Mouse (Mus musculus): ENCODE measurements around the gene Aqr. TPM values are rescaled to one million over a fixed set of nuclear protein-coding genes. Genes with fewer than 3 reads are reported as not detected.

The Aqr gene
- total RNA-seq, 4 experiments from 2014 or later: 9.7 to 12.1 (median 11.2) TPM

DNA sequence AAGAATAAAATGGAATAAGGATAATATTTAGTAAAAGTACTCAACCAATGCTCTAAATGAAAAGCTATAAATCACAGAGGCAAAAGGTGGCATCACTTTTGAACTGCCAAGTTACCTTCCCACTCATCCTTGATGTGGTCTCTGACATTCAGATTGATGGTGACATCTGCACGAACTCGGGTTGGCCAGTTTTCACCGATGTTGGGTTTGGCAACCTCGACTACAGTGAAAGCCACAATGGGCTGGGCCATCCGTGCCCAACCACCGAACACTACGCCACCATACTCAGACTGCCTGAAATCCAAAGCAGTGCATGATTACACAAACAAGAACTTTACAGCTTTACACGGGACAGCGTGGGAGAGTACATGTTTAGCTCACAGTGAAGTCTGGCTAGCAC lies 50.1 kb downstream of the Aqr start:
- no peak for DNase-seq (ENCODE audit: low spot score in 2 of 2)

DNA sequence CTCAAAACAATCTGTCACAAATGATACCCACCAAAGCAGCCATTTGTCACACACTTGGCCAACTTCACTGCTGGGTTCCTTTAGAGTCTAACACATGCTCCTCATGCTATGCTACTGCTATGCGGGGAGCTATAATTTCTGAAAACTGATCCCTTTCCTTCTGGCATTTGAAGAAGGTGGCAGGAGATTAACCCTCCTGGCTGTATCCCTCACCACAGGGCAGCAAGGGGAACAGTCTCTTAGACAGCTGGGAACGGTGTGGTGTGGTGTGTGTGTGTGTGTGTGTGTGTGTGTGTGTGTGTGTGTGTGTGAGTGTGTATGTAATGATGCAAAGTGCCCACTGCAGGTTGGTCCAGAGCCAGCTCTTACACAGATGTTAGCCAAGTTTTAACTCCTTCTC lies 51.0 kb downstream of the Aqr start:
- DNase-seq (ENCODE audit: low spot score in 2 of 2): no peak

DNA sequence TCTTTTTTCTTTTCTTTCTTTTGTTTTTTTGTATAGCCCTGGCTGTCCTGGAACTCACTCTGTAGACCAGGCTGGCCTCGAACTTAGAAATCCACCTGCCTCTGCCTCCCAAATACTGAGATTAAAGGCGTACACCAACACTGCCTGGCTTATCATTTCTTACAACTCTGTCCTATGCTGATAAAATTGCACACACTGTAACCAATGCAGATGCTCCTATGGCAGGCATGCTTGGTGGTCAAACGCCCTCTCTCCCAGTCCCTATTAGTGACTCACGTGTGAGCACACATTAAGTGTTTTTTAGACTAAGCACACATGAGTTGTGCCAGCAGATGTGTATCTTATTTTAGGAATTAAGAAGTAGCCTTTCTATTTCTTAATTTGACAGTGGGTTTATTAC lies 53.5 kb downstream of the Aqr start:
- DNase-seq (ENCODE audit: low spot score in 2 of 2): no peak

DNA sequence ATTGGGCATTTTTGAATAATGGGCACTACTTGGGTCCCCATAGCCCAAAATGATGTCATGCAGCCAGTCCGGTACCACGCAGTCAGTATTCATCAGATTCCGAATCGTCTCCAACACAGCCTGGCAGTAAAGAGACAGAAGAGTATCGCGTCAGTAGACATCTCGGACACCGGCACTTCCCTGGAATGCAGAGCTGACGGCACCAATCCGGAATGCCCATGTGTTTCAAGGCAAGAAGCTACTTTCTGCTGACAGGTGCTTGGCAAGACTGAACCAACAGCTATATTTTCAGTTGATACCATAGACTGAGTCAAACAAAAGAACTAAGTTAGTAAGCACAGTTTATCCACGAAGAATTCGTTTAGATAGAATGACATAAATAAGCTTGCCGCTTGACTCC lies 56.2 kb downstream of the Aqr start:
- peak in 1 of 2 experiments; percentile 11 for DNase-seq (ENCODE audit: low spot score in 2 of 2)

DNA sequence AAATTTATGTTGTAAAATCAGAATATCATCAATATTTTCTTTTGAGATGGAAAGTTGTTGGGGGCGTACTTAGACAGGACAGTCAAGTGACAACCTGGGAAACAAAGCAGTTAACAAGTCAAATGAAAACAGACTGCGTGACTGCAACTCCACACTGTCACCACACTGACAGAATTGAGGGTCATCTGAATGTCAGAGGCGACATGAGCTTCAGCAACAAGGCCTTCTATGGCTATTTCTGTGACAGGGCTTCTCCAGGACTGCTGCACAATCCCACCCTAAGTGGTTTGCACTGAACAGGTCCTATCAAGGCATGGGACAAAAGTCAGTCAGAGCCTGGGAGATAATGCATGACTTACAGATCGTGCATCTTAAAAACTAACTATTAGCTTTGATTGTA lies 63.5 kb downstream of the Aqr start:
- no peak for DNase-seq (ENCODE audit: low spot score in 2 of 2)

DNA sequence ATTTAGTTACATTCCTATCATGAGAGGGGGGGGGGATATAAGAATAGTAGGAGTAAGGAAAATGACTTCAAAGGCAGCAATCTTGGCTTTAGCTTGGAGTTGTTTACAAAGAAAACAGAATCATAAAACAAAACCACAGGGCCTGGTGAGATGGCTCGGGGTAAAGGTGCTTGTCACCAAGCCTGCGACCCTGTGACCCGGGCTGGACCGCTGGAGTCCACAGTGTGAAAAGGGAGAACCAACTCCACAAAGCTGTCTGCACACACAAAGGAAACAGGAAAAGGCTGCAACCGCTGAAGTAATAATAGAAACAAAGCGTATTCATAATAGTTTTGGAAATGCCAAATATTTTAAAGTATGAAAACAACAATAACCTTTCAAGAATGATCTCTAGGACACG lies 67.4 kb downstream of the Aqr start:
- no peak for DNase-seq (ENCODE audit: low spot score in 2 of 2)

DNA sequence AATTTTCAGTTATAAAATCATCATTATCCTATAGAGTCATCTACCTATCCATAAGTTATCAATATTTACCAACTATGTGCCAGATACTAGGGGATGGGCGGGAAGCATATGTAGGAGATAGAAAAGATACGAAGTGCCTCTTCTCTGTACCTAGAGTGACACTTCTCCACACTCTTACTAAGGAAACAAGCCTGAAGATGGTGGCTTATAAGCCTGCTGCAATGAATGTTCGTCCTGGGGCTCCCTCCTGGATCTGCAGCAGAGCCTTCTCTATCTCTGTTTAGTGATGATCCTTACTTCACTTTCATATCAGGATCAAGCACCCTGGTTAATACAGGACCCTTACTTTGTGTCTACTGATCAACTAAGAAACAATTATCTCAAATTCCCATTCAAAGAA lies 69.2 kb downstream of the Aqr start:
- no peak for DNase-seq (ENCODE audit: low spot score in 2 of 2)

DNA sequence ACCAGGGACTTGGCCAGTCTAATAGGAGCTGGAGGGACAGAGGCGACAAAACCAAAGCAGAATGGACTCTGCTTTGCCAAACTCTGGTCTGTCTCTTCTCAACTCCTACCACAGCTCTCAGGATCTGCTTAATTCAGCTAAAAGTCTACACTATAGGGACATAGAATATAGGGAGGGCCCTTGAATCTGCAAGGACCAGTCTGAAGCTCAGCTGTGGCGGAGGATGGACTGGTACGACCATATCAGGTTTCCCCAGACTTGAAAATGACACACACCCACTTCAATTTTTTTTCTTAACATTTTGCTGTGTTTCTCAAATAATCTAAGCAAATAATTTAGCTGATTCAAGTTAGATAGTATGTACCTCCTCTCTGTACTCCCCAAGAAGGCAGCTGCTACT lies 69.6 kb downstream of the Aqr start:
- no peak for DNase-seq (ENCODE audit: low spot score in 2 of 2)

DNA sequence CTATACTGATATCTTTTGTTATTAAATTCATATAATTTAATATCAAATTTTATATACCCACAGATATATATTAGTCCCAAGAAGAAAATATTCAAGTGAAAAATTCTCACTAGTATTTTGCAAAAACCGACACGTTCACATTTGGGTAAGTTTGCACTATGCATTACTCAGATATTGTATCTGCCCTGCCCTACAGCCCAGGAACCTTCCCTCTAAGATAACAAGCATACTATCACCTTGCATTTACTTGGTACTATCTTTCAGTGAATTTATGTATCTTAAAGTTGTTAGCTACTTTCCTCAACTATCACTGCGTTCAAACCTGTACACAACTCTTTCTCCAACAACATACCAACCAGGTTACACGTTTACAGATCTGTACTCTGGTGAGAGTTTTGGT lies 71.3 kb downstream of the Aqr start:
- DNase-seq (ENCODE audit: low spot score in 2 of 2): no peak

DNA sequence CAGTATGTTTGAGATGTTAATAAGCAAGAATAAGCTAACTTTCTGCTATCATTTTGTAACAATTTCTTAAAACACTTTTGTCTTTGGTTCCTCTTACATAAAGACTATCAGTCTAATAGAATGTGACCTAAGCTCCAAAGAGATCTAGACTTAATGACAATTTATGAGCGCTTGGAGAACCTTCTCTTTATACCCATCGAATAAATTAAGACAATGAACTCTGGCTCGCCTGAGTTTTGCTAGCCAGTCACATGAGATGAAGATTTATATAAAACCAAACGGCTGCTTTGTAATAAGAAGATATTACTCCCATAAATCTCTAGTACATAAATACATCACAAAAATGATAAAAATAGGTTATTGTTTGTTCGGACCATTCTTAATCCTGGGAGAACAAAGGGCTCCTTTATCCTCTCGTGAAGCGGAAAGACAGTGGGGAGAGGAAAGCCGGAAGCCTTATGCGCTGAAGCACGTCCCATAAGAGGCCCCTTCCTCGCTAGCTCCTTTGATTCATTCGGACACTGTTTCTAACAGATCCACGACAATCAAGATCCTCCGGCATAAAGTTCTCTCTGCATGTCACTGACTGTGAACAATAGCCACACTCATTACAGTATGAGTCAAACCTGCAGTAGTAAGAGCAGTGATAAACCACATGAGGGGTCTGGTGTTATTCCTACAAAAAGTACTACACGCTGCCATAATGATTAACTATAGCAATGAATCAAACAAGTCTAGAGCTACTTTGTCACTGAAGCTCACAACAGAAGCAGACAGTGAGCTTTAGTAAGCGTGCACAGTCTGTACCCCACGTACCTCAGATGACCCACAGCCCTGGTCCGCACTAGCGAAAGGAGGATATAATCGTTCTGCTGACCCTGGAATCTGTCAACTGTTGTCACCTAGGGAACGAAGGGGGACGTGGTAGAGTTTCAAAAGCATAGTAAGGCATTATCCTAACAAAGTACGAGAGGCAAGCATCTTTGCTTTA lies 79.2 kb downstream of the Aqr start:
- DNase-seq (ENCODE audit: low spot score in 2 of 2): no peak

DNA sequence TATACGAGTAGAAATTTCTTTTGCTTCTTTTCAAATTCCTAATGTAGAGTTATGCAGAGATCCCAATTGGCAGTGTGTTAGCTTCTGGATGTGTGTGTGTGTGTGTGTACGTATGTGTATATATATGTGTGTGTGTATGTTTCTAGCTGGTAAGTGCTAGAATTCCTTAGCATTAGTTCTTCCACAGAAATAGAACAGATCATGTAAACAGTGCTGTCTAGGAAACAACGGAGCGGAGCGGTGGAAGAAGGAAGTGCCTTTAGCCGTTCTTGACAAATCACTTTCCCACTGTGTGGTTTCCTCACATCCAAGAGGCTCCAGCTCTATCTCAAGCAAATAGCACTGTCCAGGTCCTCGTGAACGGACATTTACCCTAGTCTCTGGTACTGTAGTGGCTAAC lies 80.4 kb downstream of the Aqr start:
- no peak for DNase-seq (ENCODE audit: low spot score in 2 of 2)

DNA sequence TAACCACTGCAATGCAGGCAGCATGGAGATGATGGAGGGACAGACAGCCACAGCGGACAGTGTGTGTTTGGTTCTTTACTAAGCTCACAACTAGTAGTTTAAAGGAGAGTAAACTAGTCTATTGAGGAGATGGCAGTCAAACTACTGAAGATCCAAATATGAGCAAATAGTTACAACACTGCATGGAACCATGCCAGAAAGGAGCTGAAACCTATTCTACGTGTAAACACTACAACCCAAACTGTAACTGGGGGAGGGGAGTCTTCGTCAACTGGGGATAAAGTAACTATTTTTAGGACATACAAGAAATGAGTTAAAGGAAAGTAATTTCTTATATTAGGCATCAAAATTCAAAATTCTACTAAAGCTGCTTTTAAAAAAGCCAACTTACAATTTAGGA lies 84.4 kb downstream of the Aqr start:
- no peak for DNase-seq (ENCODE audit: low spot score in 2 of 2)

DNA sequence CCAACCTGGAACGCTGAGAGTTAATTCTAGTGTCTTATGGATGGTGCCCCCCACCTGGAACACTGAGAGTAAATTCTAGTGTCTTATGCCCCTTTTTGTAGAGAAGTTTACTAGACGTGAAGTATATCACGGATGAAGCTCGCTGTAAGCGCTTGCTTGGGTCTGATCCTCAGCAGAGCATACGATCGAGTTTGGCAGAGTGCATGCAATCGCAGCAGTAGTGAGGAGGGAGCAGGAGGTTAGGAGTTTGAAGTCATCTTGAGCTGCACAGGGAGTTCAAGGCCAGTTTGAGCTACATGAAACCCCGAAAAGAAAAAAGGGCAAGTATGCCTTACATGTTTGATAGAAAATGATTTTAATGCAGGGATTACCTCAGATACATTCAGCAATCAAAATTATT lies 86.0 kb downstream of the Aqr start:
- no peak for DNase-seq (ENCODE audit: low spot score in 2 of 2)

DNA sequence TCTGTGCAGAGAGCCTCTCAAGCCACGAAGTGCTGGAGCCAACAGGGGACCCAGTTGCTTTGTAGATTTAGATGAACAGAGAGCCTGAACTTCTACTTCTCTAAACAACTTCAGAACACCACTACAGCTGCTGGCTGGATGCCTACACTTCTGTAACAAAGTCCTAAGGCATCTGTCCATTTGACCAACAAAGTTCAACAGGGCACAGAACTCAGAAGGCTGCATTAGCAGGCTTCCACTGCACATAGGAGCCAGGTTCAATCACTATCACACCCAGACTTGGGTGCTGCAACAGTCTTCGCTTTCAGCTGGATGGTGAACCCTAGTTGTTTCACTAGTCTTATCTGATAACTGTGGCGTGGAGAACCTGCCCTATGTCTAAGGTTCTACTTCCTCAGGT lies 87.0 kb downstream of the Aqr start:
- DNase-seq (ENCODE audit: low spot score in 2 of 2): no peak

DNA sequence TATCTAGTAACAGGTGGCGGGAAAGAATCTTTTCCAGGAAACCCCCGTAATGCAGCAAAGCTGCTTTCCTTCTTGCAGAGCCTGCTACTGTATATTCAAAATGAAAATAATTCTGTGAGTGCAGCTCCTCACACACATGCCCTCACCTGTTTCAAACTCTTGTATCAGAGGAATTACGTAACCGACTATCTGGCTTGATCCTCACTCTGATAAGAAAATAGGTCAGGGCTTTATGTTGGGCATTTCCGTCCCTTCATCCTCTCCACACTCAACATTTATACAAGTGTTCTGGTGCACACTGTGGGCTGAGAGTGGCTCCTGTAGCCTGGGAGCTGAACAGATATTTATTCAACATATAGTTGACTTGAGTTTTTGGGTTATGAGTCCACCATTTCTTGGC lies 87.7 kb downstream of the Aqr start:
- DNase-seq (ENCODE audit: low spot score in 2 of 2): no peak

DNA sequence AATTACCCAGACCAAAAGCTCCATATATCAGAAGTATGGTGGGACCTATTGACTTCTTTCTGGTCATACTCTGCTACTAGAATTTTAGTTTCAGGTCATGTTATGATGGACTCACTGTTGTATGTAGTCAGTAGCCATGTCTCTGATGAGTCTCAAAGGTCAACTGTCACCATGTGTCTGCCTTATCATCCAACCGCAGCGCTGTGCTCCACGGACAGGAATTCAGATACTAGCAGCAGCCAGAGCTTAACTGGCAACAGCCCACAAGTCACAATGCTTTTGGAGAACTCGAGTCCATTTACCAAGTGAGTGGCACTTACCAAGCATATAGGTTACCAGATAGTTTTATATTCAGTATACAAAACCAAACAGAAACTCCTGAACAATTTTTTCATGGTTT lies 89.2 kb downstream of the Aqr start:
- no peak for DNase-seq (ENCODE audit: low spot score in 2 of 2)

DNA sequence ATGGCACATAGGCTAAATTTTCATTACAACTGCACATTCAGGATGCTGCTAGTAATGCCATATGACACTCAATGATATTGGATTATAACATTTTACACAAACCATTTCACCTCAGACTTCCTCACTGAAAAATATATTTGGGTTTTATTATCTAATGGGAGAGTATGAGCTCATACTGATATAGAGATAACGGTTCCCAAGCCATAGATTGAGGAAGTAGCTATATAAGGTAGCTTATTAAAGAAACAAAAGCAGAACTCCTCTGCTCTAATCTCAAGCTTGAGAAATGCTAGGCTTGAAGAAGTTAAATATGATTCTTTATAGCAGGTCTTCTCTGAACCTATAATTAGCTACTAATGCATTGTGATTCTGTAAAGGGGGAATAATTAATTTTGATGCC lies 90.3 kb downstream of the Aqr start:
- no peak for DNase-seq (ENCODE audit: low spot score in 2 of 2)

DNA sequence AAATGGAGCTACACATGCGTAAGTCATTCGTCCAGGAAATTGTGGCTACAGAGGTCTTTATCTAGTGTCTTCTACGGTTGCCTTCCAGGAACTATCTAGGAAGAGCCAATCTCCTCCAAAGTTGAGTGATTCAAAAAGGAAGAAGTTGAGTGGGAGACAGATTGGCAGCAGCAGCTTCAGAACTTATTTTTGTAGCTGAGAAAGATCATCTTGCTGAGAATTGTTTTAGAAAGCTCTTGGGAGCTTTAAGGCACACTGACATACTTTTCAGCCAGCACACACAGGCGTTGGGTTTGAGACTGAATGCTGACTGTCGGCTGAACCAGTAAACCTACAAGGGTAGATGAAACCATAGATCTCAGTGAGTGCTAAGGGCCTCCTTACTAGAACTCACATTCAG lies 91.5 kb downstream of the Aqr start:
- no peak for DNase-seq (ENCODE audit: low spot score in 2 of 2)

DNA sequence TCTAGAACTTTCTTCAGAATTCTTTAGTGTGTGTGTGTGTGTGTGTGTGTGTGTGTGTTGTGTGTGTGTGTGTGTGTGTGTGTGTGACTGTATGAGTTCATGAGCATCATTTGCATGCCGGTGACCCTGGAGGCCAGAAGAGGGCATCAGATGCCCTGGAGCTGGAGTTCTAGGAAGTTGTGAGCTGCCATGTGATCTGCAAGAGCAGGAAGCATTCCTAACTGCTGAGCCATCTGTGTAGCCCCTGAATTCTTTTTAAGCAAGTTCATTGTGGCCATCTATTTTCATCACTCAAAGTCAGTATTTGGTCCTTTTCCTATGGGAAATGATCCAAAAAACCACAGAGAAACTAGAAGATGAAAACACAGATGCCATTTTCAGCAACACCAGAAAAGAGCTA lies 92.1 kb downstream of the Aqr start:
- no peak for DNase-seq (ENCODE audit: low spot score in 2 of 2)

DNA sequence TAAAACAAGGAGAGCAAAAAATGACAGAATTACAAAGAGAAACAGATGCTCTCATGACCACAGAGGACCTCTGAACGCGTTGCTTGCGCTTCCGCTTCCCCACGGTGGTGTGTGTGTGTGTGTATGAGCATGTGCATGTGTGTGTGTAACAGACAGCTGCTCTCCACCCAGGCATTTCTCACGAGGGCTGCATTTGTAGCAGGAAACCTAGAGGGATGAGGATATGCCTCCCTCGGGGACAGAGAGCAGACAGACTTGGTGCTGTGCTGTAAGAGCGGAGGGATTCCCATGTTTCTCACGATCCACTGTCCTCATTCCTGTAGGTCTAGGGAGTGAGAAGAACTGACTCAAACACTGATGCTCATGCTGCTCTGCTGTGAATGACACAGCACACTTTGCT lies 93.2 kb downstream of the Aqr start:
- DNase-seq (ENCODE audit: low spot score in 2 of 2): no peak

DNA sequence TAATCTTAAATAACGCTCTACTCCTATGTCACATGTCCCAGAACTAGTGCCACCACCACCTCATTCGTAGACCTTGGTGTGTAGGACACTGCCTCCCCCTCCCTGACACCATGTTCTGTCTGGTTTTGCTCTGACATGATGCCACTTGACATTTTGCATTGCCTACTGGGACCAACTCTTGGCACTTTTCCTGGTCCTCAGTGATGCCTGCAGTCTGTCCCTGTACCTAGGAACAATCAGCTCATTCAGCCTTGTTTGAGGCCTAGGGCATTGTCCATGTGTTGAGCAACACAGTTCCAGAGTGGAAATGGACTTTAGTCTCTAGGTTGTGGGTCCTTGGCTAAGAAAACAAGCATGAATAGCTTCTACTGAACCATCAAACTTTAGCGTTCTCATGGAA lies 97.0 kb downstream of the Aqr start:
- DNase-seq (ENCODE audit: low spot score in 2 of 2): no peak

DNA sequence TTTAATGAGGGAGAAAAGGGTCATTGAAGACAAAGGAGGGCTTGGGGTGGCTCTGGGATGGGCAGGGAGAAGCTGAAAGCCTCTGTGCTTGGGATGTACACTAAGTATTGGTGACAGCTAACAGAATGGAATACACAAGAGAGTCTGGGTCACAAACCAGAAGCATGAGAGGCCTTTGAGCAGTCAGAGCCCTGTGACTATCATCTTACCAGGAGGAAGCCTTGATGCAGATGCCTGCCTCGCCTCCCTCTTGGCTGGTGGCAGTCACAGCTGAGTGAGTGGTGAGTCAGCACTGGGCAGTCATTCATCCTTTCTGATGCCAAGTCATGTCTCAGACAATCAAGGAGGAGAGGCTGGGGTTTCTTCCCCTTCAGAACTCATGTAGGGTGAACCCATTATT lies 99.6 kb downstream of the Aqr start:
- peak in 1 of 2 experiments; percentile 23 for DNase-seq (ENCODE audit: low spot score in 2 of 2)

DNA sequence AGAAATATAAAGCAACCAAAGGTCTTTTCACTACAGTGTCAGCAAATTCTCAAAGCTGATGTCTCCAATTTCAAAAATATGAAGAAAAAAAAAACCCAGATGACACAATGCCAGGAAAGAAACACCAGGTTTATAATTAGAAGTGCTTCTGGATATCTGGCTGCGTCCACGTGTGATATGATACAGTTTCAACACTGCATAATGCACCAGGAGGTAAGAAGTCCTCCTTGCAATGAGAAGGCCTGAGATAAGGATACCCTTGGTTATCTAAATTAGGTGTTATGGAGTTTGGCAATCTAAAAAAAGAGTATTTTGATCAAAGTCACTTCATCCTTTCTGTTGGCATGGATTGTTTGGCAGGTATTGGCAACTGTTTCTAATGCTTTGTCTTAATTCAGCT lies 114.9 kb downstream of the Aqr start:
- no peak for DNase-seq (ENCODE audit: low spot score in 2 of 2)

DNA sequence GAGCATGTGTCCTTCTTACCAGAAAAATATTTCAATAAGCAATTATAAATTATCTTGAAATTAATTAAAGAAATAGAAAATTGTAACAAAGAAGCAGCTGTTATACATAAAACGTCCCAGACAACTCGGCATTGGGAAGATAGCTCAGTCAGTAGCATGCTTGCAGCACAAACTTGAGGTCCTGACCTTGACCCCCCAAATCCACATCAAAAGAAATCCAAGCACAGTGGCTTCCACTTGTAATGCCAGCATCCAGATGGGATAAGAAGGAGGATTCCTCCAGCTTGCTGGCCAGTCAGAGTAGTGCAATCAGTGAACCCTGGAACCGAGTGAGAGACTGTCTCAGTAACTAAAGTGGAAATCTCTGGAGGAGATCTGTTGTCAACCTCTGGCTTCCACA lies 120.6 kb downstream of the Aqr start:
- no peak for DNase-seq (ENCODE audit: low spot score in 2 of 2)
